Mouse (Mus musculus) cerebellum, adult 11 months (tissue): ENCODE measurements around the gene Cbarp.
"Not testable (repeated sequence)": the region's sequence is repeated elsewhere in the genome, so short reads cannot be mapped to it uniquely, and the experiment has no call there.

Experiments
- DNase-seq: peaks from one replicate; pipeline ENCODE4 v3.0.0; 2022

Cbarp gene

GRCm38 (mm10) chr10:80169651-80170050 is 29.0 kb upstream of the Cbarp start:
- DNase-seq, result no peak

GRCm38 (mm10) chr10:80169070-80169469 is 28.4 kb upstream of the Cbarp start:
- DNase-seq, result no peak

GRCm38 (mm10) chr10:80168038-80168661 is 27.5 kb upstream of the Cbarp start:
- DNase-seq, result peak; percentile 93

GRCm38 (mm10) chr10:80167460-80168037 is 26.9 kb upstream of the Cbarp start:
- peak; percentile 99 for DNase-seq

- not testable (repeated sequence) for DNase-seq
Measured at GRCm38 (mm10) chr10:80166136-80166535, 25.5 kb upstream of the Cbarp start.

- no peak for DNase-seq
Measured at GRCm38 (mm10) chr10:80165392-80166128, 24.9 kb upstream of the Cbarp start, which contains the start of gene Cirbp. Cirbp (plus strand) TSS chr10:80165985.

- peak; percentile 98 for DNase-seq
Measured at GRCm38 (mm10) chr10:80164998-80165344, 24.3 kb upstream of the Cbarp start.

GRCm38 (mm10) chr10:80164161-80164997 is 23.7 kb upstream of the Cbarp start:
- no peak for DNase-seq

- DNase-seq, result no peak
Measured at GRCm38 (mm10) chr10:80163721-80164120, 23.1 kb upstream of the Cbarp start.

GRCm38 (mm10) chr10:80162716-80163299 is 22.2 kb upstream of the Cbarp start:
- DNase-seq, result no peak

GRCm38 (mm10) chr10:80162243-80162608 is 21.6 kb upstream of the Cbarp start:
- no peak for DNase-seq

GRCm38 (mm10) chr10:80161522-80162242 is 21.0 kb upstream of the Cbarp start:
- no peak for DNase-seq

GRCm38 (mm10) chr10:80160455-80161371 is 20.1 kb upstream of the Cbarp start:
- DNase-seq, result peak; percentile 78

GRCm38 (mm10) chr10:80159561-80160454 is 19.2 kb upstream of the Cbarp start:
- DNase-seq, result peak; percentile 98

GRCm38 (mm10) chr10:80159021-80159560 is 18.5 kb upstream of the Cbarp start:
- DNase-seq, result no peak

- DNase-seq, result no peak
Measured at GRCm38 (mm10) chr10:80158307-80158986, 17.8 kb upstream of the Cbarp start.

GRCm38 (mm10) chr10:80157141-80157929 is 16.7 kb upstream of the Cbarp start:
- DNase-seq, result no peak

GRCm38 (mm10) chr10:80156752-80157053 is 16.1 kb upstream of the Cbarp start:
- DNase-seq, result no peak
